Mouse (Mus musculus): ENCODE results near the gene S100a14.

DNA sequence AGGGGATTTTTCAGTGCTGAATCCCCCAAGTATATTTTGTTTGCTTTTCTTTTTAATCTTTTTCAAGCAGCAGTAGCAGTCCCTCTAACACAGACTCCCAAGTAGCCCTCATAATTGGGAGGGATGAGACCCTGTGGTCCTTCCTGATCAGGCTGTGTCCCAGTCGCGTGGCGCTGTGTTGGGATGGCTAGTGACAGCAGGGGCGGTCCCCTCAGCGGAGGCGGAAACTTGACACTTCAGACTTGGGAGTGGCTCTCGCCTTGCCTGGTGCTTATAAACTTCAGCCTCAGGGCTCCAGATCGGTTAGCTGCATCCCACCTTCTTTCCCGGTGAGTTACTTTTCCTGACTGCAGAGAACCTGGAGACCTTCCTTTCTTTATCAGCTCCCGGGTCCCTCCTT is 12.0 kb upstream of the S100a14 start:
- TF ChIP-seq USF1 (IDR thresholded peaks at IDR 0.05; ENCODE audit: low read depth) (no peak), CTCF (IDR thresholded peaks at IDR 0.05; ENCODE audit: control insufficient read depth, insufficient read depth, insufficient read length) (no peak)

Measured in C2C12 (cell line).